Mouse (Mus musculus) layer of hippocampus, adult 2 months (tissue): ENCODE measurements at regions not wholly inside any gene's neighbourhood (a gene's known extent, or its start where the extent isn't known, plus 50 kb on each side); places are given as distances from the start of the nearest gene placed in this dataset.

ENCODE experiments used
- DNase-seq, 2 experiments: peaks; one replicate each; pipeline ENCODE4 v3.0.0; 2022; ENCODE audit warnings: low spot score in 2 of 2
- H3K27ac ChIP-seq: fragments of 200-600 bp; 2 replicates; pipeline ENCODE4 v1.8.1; 2022
- H3K4me3 ChIP-seq: fragments of 200-600 bp; 2 replicates; pipeline ENCODE4 v1.8.1; 2022; ENCODE audit warnings: mild to moderate bottlenecking
- CTCF ChIP-seq: fragments of 200-600 bp; conservative IDR thresholded peaks from 2 replicates; pipeline ENCODE4 v1.8.1; 2022; ENCODE audit warnings: antibody characterized with exemption, mild to moderate bottlenecking, moderate library complexity

- DNase-seq = no peak
- TF ChIP-seq CTCF = no peak
- no peak overlapping the region for H3K27ac ChIP-seq
- H3K4me3 ChIP-seq = no peak overlapping the region
These were observed 79.2 kb upstream of the Tsc22d2 start for GRCm38 (mm10) chr3:58335277-58335676.

- TF ChIP-seq CTCF = no peak
- no peak for DNase-seq
- Histone ChIP-seq H3K4me3 (no peak overlapping the region), H3K27ac (no peak overlapping the region)
These were observed 78.4 kb upstream of the Tsc22d2 start for GRCm38 (mm10) chr3:58336135-58336534.

DNA sequence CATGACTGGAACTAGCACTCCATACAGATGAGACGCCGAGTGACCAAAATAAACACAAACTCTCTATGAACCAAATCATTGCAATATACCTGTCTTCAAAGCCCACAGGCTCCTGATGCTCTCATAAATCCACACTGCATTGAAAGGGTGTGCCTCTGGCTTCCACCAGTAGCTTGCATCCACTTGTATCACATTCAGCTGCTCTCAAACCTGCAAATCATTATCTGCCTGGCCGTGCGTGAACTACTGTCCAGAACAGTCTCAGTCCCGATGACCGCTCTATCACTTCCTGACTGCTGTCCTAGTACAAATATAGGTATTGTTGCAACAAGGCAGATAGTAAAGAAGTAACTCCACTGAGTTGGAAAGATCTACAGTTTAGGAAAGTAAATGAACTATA lies 77.9 kb upstream of the Tsc22d2 start:
- Histone ChIP-seq H3K27ac (no peak overlapping the region), H3K4me3 (no peak overlapping the region)
- no peak for TF ChIP-seq CTCF
- no peak for DNase-seq

DNA sequence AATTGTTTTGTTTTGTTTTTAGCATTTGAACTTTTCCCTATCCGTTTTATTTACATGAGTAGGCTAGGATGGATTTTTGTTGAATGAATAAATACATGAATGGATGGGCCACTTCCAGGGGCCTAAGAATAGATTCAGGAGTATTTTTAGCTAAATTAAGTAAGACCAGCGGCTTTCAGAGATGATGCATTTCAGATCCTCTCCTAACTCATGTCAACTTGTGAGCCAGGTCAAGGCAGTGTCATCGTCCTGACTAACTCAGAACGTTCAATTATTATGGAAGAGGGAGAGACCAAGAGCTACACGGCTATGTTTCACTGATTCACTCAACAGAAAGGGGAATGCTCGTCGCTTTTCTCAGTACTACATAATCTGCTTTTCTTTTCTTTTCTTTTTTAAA lies 75.5 kb upstream of the Tsc22d2 start:
- H3K4me3 ChIP-seq = no peak overlapping the region
- no peak overlapping the region for H3K27ac ChIP-seq
- no peak for DNase-seq
- TF ChIP-seq CTCF = no peak

DNA sequence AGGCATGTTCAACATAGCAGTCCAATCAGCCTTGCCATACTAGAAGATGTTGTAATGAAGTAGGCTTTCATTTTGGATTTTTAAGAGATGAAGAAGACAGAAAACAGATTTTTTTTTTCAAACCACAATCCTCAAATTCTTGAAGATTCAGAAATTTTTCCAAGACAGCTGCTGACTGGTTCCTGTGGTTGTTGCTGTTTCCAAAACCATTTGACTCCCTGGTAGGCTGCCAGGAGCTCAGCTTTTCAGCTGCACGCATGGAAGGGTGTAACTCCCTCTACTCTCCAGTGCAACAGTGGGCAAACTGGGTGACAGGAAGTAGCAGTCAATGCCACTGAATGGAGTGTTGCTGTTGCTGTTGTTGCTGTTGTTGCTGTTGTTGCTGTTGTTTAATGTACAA lies 72.4 kb upstream of the Tsc22d2 start:
- H3K4me3 ChIP-seq = no peak overlapping the region
- TF ChIP-seq CTCF = no peak
- H3K27ac ChIP-seq = no peak overlapping the region
- no peak for DNase-seq

- peak in 1 of 2 experiments; percentile 3 for DNase-seq
- H3K4me3 ChIP-seq = no peak overlapping the region
- H3K27ac ChIP-seq = no peak overlapping the region
- no peak for TF ChIP-seq CTCF
These were observed 52.0 kb upstream of the Tsc22d2 start for GRCm38 (mm10) chr3:58362563-58362962.

- no peak for DNase-seq
- TF ChIP-seq CTCF = no peak
- Histone ChIP-seq H3K27ac (no peak overlapping the region), H3K4me3 (no peak overlapping the region)
These were observed 50.0 kb upstream of the Tsc22d2 start for GRCm38 (mm10) chr3:58364526-58364925.
